Mouse (Mus musculus): ENCODE results near the gene Klhl32.

- TF ChIP-seq POLR2A (IDR thresholded peaks at IDR 0.05; ENCODE audit: extremely low read depth, insufficient read depth, low read length) = no peak
- TF ChIP-seq CTCF (IDR thresholded peaks at IDR 0.05; ENCODE audit: low read depth, low read length) = no peak
Measured at GRCm38 (mm10) chr4:24800345-24800936, 50.5 kb downstream of the Klhl32 start.

Measured in liver, adult 2 months (tissue).